Mouse (Mus musculus) naive thymus-derived CD4-positive, alpha-beta T cell, adult 2 months (primary cell): ENCODE data around the gene Ntmt1.

Experiments used
- DNase-seq: peaks from one replicate; pipeline ENCODE4 v3.0.0-alpha.2; 2011; ENCODE audit warnings: low read depth

The Ntmt1 gene

DNA sequence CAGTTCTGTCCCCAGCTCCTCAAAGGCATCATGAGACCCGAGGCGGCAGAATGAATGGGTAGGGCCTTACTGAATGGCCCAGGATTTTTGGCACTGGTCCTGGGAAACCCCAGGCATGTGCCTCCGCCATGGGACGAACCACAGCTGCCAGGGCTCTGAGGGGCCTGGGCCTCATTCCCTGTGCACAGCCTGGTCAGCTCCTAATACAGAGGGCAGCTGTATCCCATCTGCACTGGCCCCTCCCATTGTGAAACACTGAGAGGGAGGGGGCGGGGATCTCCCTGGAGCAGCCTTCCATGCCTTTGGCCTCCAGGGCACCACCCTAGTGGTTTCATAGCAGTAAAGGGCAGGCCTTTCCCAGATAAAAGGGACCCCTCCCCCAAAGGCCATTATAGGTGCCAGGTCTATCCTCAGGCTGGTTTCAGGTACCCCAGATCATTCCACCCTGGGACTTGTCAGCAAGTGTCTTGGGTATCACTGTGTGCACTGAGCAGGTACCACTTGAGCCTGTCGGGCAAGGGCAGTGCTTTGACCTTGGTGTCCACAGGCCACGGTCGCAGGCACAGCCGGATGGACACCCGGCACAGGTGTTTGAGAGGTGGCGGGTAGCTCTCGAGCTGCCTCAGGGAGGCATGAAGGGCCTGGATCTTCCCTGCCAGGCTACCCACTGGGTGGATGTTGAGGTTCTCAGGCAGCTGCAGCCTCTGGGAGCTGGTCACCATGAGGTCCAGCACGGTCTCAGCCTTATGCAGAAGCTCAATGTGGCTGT lies 15.9 kb downstream of the Ntmt1 start:
- DNase-seq, result no peak

DNA sequence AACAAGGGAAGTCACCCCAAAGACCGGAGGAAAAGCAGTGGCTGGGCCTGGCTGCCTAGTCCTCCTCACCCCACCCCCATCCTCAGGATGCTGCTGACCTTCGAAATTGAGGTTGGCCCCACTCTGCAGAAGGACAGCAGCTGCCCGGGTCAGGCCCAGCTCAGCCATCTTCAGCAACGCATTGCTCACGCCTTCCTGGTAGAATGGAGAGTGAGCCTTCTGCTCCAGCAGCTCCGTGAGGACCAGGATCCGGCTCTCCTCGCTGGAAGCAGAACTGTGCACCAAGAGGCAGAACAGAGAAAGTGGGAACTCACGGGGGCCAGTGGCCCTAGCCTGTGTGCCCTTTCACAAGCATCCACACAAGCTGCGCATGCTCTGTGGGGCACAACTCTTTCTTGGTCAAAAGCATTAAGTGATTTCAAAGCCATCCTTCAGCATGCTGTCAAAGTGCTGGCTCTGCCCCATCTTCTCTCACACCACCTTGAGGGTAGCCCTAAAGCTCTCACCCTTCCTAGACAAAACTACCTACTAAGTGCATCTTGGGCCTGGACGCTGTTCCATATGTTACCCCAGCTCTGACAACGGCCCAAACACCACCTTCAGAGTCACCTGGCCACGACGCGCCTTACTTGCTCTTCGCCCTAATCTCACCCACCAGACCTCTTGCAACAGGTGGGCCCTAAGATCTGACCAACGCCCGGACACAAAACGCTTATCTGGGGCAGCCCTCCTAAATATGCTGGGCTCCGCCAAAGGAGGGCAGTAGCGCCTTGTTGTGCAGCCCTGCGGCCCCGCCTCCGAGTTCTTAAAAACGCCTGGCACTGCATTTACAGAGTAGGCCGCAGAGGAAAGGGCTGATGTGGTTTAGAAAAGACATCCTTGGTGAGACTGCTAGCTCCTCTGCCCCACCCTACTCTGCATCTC lies 19.5 kb downstream of the Ntmt1 start:
- DNase-seq, result peak; percentile 81

DNA sequence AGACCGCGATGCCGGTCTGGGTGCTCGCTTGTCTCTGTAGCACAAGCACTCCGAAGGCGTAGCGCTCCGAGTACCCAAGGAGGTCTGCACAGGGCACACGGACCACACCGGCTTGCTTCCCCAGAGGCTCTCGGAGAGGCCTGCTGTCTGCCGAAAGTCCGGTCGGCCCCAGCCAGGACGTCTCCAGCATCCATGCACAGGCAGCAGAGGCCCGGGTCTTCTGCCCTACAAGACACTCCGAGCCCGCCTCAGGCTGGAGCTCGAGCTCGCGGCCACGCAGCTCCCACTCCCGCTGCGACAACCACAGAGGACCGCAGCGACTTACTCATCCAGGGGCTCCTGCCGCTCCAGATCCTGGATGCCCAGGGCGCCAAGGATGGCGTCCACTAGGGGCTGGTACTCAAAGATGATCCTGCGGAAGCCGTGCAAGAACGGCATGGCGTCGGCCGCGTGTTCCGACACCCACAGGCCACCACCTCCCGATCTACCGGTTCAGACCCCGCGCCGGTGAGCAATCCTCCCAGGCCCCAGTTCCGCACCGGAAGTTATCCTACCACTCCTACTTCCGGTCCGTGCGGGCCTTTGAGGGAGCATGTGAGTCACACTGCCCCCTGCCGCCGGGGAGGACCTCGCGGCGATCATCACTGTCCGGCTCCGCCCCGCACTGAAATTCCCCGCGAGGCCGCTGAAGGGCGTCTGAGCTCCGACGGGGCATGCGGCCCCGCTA lies 20.3 kb downstream of the Ntmt1 start:
- DNase-seq, result peak; percentile 98

DNA sequence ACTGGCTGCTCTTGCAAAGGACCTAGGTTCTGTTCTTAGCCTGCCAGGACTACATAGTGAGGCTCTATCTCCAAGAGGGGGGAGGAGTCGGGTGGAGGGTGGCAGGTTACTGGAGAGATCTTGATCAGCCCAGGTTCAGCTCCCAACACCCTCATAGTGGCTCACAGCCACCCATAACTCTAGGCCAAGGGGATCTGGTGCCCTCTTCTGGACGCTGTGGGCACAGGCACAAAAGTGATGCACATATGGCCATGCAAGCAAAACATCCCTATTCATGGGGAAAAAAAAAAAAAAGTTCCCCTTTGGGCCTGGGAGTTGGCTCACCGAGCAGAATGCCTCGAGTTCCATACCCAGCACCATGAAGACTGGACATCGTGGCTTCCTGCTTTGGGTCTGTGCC lies 21.7 kb downstream of the Ntmt1 start:
- peak; percentile 71 for DNase-seq

DNA sequence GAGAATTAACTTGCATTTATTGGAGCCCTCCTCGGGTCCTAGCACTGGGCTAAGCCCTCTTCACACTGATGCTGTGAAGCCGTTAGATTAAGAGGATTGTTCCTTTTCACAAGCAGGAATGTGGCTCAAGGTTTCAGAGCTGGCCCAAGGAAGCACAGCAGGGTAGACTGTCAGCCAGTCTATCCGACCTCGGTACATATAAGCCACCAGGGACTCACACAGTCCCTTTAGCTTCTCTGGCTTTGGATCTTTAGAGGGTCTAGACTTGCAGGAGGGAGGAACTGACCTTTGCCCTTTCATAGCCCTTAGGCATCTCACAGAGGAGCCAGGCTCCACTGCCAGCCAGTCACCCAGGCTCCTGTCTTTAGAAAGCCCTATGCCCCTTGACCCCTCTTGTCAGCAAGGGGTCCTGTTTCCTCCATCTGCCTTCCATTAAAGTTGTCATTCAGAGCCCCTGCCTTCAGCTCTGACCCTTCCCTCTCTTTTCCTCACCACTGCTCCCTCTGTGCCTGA lies 22.7 kb downstream of the Ntmt1 start, which contains the start of gene Asb6:
Gene Asb6, minus strand, starts transcription at position 51 of the 513 bp plus-strand sequence.
- no peak for DNase-seq

DNA sequence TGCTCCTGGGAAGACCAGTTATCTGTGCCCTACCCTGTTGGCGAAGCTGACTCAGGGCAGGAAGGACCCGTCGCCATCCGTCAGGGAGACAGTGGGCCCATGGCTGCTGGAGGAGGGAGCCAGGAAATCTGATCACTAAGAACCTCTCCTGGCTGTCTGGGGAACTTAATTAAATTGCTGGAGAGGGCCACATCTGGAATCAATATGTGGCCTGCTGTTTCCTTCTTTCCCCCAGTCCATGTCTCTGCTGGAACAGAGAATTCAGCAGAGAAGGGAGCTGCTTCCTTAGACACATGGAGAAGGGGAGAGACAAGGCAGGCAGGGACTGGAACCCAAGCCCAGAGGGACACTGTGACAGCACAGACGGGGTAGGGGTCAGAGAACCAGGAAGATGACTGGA lies 26.0 kb downstream of the Ntmt1 start:
- DNase-seq, result no peak

DNA sequence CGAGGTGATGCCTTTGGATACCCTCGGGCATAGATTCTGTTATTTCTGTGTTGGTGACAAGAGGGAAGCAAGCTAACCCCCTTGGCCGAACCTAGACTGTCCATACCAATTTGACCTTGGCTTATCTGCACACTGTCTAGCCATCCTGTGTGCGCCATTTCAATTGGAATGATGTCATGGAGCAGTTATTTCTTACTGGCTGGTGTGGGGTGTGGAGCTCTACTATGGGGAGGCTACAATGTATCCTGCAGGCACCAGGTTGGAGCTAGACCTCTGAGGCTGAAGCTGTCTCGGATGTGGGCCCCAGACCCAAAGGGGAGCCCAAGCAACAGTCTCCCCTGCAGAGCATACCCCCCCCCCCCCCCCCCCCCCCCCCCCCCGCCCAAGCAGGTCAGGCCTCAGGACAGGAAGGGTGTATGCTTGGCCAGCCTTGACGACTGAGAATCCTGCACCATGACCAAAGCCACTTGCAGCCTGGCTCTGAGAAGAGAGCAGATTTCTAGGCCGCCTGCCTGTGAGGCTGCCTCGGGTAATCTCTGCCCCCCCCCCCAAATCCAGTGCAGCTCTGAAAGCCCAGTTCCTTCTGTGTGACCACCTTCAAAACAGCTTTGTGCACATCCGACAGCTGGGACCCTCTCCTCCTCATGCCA lies 26.9 kb downstream of the Ntmt1 start, which contains the start of gene Prrx2:
Gene Prrx2, plus strand, starts transcription at position 600 of the 650 bp plus-strand sequence.
- no peak for DNase-seq

DNA sequence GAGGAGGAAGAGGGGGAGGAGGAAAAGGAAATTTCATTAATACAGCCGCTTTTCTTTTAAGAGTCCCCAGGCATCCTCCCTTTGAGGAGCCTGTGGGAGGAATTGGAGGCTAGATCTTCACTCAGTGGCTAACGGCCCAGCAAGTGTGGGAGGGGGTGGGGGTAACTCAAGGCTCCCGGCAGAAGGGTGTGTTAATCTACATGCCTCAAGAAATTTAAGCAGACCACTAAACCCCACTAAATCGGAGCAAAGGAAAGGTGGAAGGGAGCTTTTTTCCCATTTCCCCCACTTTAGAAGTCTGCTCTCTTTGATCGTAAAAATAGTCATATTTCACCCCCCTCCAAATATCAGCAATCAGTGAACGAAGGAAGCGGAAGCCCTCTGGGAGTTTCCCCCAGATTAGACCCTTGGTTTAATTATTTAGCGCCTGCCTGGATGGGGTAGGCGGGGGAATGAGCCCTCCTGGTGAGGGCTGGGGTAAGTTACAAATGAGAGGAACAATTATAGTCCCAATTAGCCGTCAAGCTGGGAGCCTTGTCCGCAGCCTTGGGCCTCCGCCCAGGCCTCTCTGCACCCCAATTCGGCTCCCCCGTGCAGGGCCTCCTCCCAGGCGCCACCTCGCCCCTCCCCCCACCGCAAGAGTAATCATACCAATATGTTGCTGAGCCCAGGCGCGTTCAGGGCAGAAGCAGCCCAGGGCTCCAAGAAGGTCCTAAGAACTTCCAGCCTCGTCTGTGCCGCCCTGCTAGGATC lies 28.8 kb downstream of the Ntmt1 start:
- no peak for DNase-seq

DNA sequence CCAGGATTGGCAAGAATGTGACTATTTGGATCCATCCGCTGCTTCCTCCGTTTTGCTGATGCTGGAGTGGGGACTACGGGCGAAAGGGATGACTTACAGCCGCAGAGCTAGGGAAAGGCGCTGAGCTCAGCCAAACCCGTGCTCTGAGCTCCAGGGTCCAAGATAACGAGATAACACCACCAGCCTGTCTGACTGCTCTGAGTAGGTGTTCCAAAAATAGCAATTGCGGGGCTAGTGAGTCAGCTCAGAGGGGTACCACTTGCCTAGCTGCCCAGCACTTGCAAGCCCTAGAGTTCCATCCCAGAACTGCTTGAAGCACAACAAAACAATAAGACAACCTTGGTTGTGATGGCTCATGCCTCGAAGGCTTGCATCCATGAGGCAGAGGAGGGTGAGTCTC lies 35.0 kb downstream of the Ntmt1 start:
- DNase-seq, result no peak

DNA sequence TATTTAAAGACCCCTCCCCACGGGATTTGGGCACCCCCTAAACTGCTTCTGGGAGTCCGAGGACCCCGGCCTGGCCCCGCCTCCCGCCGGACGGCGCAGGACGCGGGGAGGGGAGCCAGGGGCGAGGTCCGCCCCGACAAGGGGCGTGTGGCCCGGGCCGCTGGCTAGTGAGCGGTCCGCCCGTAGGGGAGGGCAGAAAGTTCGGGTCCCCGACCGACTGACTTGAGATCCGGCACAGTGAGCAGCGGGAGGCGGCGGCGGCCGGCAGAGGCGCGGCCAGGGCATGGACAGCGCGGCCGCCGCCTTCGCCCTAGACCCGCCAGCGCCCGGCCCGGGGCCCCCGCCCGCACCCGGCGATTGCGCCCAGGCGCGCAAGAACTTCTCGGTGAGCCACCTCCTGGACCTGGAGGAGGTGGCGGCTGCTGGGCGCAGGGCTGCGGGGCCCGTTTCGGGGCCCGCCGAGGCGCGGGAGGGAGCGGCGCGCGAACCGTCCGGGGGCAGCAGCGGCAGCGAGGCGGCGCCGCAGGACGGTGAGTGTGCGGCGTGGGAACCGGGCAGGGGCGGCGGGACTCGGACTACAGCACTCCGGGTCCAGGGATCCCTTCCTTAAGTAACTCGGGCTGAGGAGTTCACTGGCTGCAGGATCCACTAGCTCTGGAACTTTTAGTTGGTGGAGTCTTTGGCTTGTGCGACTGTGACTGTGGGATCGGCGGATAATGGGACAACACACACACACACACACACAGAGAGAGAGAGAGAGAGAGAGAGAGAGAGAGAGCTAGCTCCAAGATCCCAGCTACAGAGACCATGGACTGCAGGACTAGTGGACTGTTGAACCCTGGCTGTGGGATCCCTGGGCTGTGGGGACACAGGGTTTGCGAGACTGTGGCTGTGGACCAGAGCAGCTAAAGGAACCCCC lies 37.8 kb downstream of the Ntmt1 start:
- DNase-seq, result no peak

DNA sequence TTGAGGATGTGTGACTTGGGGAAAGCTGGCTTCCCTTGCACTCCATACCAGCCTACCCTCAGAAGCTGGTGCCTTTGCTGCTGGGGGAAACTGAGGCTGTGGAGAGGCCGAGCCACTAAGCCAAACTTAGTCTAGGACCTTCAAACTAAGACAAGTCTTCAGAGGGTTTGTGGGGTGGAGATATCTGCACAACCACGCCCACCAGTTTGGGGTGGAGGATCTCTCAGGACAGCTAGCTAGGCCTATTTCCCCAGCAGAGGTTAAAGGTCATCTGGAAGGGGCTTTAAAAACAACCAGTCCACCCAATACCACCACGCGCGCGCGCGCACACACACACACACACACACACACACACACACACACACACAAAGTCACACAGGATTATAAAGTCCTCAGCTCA lies 38.6 kb downstream of the Ntmt1 start:
- DNase-seq, result no peak

DNA sequence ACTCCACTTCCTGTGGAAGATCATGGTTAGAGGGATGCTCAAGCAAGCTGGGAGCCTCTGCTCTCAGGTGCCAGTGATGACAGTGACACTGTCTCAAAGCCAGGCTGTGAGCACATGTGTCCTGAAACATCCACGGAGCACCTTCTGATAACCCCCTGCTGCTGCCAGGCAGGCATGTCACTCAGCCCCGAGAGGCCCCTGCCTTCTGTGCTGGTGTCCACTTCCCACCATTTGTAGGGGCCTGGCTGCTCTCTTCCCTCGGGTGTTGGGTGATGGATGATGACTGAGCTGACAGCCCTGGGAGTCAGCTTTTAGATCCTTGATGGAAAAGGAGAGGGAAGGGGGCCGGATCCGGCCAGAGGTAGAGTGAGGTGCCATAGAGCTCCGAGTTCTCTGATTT lies 39.1 kb downstream of the Ntmt1 start:
- no peak for DNase-seq

DNA sequence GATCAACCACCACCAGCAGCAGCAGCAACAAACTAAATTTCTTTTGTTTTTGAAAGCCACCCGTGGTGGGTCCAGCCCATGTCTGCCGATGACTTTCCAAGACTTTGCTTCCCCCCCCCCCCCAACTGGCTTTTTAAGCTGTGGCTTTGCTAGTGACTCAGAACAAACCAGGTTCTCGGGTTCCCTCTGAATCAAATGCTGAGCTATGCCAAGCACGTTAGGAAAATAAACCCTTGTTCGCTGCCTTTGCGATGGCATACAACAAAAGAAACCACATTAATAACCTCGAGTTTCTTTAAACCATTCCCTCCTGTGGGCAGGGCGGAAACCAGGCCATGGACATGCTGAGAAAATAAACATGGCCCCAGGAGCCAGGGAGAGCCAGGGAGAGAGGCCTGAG lies 40.6 kb downstream of the Ntmt1 start:
- no peak for DNase-seq

DNA sequence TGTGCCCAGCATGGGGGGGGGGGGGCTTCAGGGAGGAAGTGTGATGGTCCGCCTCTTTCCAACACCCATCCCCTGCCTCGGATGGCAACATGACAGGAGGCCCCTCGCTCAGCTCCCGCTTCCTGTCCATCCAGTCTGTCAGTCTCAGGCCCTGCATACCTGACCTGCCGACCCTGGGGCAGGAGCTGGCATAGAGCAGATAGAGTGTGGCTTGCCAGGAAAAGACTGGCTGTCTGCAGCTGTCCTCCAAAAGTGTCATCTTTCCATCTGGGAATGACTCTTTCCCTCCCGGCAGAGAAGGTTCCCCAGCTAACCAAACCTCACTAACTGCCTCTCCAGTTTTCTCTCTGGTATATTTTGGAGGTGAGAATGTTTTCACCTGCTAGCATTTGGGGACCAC lies 43.0 kb downstream of the Ntmt1 start:
- no peak for DNase-seq

DNA sequence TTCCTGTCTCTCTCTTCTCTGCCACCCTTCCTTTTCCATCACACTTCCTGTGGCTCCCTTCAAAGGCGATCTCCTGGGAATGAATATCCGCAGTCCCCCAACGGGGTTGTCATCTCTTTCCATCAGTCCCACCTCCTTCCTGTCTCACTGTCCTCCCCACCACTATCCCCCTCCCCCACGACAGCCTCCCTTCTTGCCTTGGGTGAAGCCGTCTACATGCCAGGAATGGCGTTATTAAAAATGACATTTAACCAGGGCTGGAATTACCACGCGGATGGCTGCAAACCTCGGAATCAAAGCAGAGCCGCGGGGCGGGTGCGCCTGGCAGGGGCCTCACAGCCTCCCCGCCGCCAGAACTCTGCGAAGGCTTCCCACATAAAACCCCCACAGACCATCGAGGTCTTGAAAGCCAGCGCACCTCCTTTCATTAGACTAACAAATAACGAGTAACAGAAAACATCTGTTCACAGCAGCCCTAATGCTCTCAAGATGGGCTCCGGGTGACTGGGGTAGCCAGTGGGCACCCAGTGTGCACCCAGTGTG lies 45.2 kb downstream of the Ntmt1 start:
- no peak for DNase-seq

DNA sequence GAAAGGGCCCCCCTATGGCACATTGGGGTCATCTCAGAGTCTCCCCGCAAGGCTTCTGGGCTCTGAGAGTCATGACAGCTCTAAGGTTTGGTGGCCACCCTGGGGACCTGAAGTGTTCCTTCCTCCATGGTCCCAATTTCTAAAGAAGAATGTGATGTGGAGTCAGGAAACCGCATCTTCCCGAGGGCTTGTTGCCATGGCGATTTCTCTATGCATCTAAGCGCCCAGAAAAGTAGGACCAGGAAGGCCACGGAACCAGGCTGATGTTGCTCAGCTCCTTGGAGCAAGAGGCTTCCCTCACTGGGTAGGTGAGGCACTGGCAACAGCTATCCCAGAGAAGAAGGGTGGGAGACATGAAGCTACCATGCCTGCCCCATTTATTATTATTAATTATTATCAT lies 49.5 kb downstream of the Ntmt1 start:
- no peak for DNase-seq

DNA sequence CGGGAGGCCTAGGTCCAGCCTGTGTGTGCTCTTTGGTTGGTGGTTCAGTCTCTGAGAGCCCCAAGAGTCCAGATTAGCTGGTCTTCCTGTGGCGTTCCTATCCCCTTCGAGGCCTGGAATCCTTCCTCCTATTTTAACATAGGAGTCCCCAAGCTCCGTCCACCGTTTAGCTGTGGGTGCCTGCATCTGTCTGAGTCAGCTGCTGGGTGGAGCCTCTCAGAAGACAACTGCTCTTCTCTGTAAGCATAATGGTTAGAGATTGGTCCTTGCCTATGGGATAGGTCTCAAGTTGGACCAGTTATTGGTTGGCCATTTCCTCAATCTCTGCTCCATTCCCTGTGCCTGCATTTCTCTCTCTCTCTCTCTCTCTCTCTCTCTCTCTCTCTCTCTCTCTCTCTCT lies 52.2 kb downstream of the Ntmt1 start:
- no peak for DNase-seq

DNA sequence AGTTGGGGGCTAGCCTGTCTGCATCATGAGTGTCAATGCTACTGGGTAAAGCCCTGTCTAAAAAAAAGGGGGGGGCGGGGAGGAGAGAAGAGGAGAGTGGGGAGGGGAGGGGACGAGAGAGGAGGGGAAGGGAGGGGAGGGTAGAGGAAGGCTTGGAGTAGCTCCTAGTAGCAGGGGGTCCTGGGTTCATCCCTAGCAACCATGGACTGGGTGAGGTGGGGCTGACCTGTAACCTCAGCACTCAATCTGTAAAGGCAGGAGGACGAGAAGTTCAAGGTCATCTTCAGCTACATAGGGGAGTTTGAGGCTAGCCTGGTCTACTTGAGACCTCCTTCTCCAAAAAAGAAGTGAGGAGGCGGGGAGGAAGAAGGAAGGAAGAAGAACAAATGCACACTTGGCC lies 54.5 kb downstream of the Ntmt1 start:
- no peak for DNase-seq

DNA sequence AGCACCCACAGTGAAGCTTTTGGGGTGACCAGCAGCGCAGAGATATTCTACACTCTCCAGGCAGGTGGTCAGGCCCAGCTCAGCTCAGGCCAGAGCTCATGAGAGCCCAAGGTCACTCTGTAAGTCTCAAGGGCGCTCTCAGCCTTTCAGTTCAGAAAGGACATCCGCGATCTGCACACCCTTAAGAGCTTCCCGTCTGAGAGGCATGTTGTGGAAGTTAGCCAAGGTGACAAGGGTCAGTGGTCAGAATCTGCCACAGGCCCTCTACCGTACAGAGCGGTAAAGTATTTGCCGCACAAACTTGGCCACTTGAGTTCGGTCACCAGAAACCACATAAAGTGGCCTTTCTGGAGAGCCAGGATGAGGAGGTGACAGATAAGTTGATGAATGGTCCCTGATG lies 55.9 kb downstream of the Ntmt1 start:
- no peak for DNase-seq

DNA sequence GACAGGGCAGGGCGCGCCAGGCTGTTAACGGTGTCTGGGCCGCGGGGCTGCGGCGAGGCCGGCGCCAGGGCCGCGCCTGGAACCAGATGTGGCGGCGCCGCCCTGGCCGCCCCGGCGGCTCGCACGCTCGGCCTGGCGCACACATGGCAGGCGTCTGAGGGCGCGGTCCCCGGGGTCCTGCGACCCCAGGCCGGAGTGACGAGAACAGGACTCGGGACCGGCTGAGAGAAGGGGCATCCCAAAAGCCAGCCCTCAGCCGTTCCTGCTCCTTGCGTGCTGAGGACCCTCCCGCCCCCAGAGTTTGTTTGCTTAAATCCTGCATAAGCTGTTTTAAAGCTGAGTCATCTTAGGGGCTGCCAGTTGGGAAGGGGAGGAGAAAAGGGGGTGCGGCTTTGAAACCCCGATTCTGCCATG lies 57.3 kb downstream of the Ntmt1 start:
- DNase-seq, result no peak
